Mouse (Mus musculus) Patski (cell line): ENCODE results near the gene Rptor. TPM values are rescaled to one million over a fixed set of nuclear protein-coding genes. Genes with fewer than 3 reads are reported as not detected.
A peak's percentile ranks its signal among the peaks of the same experiment; 100 is the strongest.

Experiments used
- ATAC-seq: fragments of 100-300 bp; one replicate; pipeline ENCODE4 v1.8.0; 2021
- CTCF ChIA-PET: fragments of 350-600 bp; sonication (Branson Sonifier 250); formaldehyde crosslinking; loops from one replicate; lab custom pipeline; 2022; ENCODE audit warnings: inconsistent platforms; lab: Charles Lee
- POLR2A ChIA-PET: fragments of 350-600 bp; sonication (Branson Sonifier 250); formaldehyde crosslinking; loops from one replicate; lab custom pipeline; 2022; ENCODE audit warnings: antibody characterized with exemption, inconsistent platforms; lab: Charles Lee
- DNase-seq: peaks from one replicate; pipeline ENCODE4 v3.0.0-alpha.2; 2011; ENCODE audit warnings: low read depth, low spot score
- H3K27me3 ChIP-seq: fragments of 371-371 bp; one replicate; pipeline ENCODE4 v1.5.1; 2021
- CTCF ChIP-seq: fragments of 100-300 bp; IDR thresholded peaks from one replicate; pipeline ENCODE4 v1.5.1; 2021
- in situ Hi-C: fragments of 300-500 bp; cut with MboI; formaldehyde crosslinking; loops from 3 replicates; pipeline ENCODE4 v1.11.1; 2018; ENCODE audit warnings: low pct_unique_long_range_greater_than_20kb, mixed read lengths
- polyA plus RNA-seq: library from polyadenylated mRNA; unstranded; gene quantifications from one replicate; pipeline ENCODE4 v1.2.3, GENCODE M21; 2021

The Rptor gene
- polyA plus RNA-seq, 1 experiment from 2014 or later = 27.9 TPM

DNA sequence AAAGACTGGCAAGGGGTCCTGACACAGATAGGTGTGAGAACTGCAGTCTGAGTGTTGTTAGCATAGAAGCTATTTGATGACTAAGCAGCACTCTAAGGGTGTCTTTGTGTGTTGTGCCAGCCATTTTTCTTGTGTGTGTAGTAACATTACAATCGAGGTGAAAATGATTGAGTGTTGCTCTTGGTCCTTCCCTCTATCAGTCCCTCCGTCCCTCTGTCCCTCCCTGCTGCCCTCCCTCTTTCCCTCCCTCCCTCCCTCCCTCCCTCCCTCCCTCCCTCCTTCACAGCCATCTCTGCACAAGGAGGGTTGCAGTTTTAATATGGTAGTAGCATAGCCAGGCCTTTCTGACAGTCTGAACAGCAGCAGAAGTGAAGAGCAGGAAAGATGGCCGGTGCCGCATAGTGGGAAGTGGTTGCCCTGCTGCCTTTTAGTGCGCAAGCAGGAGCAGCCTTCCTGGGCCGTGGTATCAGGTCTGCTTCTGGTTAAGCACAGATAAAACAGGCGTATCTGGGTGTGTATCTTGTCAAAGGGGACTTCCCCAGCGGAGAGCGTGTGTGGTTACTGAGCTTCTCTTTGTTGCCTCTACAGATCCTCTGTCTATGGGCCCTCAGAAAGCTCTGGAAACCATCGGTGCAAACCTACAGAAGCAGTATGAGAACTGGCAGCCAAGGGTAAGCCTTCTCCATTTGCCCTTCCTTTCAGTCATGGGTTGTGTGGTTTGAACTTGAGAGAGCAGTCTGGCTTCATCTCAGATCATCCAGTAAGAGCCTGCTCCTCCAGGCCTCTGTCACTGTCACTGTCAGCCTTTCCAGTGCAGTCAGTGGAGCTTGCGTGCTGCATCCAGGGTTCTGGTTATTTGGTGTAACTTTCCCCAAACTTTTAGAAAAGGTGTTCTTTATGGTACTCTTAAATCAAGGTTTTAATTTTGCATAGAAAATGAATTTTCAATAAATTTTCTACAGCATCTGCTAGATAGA is 68.3 kb downstream of the Rptor start:
- POLR2A ChIA-PET = no interaction called here

DNA sequence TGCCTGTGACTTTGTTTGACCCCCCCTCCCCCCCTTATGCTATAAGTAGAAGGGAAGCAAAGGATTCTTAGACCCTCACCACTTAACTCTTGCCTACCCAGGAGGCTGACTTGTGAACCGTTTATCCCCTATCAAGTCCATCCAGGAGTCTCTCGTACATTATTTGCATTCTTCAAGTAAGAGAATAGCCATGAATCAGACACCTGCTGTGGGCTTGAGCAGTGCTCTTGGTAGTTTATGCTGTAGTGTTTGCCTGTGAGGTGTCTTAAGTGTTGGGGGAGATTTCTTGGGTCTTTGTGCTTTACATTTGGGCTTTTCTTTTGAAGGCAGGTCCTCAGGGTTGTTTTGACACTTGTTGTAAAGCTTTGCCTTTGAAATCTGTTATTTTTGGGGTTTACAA is 69.3 kb downstream of the Rptor start:
- DNase-seq = no peak
- ChIA-PET POLR2A (no interaction called here), CTCF (no interaction called here)
- no peak for TF ChIP-seq CTCF
- H3K27me3 ChIP-seq = no peaks in the 10 kb centered on the region
- ATAC-seq = no peak
- in situ Hi-C loops = no loop called here

More for the DNA sequence above, 68.3 kb downstream of the Rptor start:
- TF ChIP-seq CTCF = no peak
- H3K27me3 ChIP-seq = no peaks in the 10 kb centered on the region
- in situ Hi-C loops = no loop called here
- no peak for ATAC-seq
- no peak for DNase-seq
- CTCF ChIA-PET = no interaction called here

DNA sequence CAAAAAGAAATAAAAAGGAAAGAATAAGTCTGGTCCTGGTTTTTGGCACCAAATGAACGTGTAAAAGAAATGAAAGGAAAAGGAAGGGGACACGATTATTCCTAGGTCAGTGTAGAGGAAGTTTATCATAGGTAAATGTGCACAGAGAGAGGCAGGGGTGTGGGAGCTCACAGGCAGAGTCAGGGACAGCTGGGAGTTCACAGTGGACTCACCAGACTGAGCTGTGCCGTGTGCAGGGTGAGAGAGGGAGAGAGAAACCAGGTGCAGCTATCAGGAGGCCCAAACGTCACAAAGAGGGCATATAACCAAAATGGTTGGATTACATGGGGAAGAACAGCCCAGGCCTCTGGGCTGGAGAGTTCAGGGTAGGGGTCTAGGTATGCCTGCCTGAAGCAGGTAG is 70.1 kb downstream of the Rptor start:
- no peaks in the 10 kb centered on the region for H3K27me3 ChIP-seq
- in situ Hi-C loops = no loop called here
- no peak for ATAC-seq
- no peak for DNase-seq
- no peak for TF ChIP-seq CTCF
- ChIA-PET POLR2A (no interaction called here), CTCF (no interaction called here)

DNA sequence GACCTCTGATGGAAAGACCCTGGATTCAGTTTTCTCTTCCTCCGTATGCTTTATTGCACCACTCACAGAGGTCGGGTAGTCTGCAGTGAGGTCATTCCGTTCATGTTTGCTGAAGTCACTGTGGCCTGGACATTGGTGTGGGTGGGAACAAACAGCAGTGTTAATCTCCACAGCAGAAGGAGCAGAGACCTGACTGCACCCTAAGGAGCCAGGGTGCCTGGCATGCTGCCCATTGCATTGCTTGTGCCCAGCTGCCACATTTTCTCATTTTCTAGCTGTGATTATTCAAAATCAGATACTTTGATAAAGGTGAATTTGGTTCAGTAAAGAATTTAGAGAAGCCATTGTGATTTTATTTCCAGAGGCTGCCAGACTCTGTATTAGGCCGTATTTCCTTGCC is 72.1 kb downstream of the Rptor start:
- no peaks in the 10 kb centered on the region for H3K27me3 ChIP-seq
- DNase-seq (no peak), ATAC-seq (no peak)
- in situ Hi-C loops = no loop called here
- no peak for TF ChIP-seq CTCF
- POLR2A ChIA-PET = interaction anchor here (0.6 to 1.0 kb wide), 2 partner anchors 23 to 89 kb away, joined by 3 read pairs; no protein-coding TSS in a partner anchor
- CTCF ChIA-PET = interaction anchor here (0.9 to 1.3 kb wide), 2 partner anchors 21 to 25 kb away, joined by 3 to 4 read pairs; no protein-coding TSS in a partner anchor

DNA sequence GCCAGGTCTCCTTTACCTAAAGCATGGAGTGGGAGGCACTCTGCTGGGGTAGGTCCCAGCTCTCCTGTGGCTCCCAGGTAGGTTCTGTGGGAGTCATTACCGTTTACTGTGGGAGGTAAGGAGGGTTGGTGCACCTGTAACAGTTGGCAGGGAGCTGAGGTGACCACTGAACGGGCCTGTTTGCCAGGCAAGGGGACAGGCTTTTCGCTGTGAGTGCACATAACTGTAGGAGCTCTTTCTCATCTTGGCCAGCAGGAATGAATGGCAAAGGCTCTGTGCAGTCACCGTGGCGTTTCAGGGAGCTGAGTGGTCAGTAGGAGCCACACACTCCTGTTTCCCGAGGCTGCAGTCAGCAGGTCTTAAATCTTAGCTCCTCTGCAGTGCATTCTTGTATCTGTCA is 72.8 kb downstream of the Rptor start:
- DNase-seq = no peak
- TF ChIP-seq CTCF = no peak
- peak; percentile 40 for ATAC-seq
- in situ Hi-C loops = no loop called here
- no peaks in the 10 kb centered on the region for H3K27me3 ChIP-seq
- CTCF ChIA-PET = interaction anchor here (0.9 to 1.9 kb wide), 7 partner anchors 8 to 73 kb away, joined by 3 to 5 read pairs (median 3); partner anchors contain the start of gene Rptor
- POLR2A ChIA-PET = interaction anchor here (0.6 to 0.8 kb wide), 2 partner anchors 88 to 123 kb away, joined by 3 read pairs; no protein-coding TSS in a partner anchor

DNA sequence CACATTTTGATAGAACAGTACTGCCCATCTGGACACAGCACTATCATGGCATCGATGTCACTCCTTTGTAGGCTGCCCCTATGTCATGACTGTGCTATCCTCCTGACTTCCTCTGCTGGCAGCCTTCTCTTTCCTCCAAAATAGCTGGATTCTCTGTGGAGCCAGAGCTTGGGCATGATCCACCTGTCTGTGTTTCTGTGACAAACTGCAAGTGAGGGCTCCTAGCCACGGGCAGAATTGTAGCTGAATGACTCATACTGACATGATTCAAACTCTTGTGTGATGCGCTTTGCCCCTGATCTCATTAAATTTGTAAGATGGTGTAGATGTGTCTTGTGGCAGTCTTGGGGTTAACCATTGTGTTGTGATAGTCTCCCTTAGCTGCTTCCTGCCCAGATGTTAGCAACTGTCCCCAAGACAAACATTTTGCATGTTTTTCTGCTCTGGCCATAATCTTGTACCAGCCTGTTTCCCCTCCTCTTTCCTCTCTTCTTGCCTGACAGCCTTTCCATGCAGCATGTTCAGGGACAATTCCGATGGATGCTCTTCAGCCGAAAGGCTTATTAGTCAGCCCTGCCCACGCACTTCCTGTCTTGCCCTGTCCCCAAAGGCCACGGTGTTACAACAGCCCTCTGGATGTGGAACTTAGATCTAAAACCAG is 74.2 kb downstream of the Rptor start:
- no peak for TF ChIP-seq CTCF
- H3K27me3 ChIP-seq = no peaks in the 10 kb centered on the region
- POLR2A ChIA-PET = interaction anchor here (0.8 to 1.5 kb wide), 2 partner anchors 9 to 14 kb away, joined by 3 read pairs; no protein-coding TSS in a partner anchor
- in situ Hi-C loops = no loop called here
- CTCF ChIA-PET = interaction anchor here (0.7 to 1.9 kb wide), 4 partner anchors 9 to 63 kb away, joined by 3 to 5 read pairs (median 3); no protein-coding TSS in a partner anchor
- peak; percentile 58 for ATAC-seq
- DNase-seq = peak; percentile 53

DNA sequence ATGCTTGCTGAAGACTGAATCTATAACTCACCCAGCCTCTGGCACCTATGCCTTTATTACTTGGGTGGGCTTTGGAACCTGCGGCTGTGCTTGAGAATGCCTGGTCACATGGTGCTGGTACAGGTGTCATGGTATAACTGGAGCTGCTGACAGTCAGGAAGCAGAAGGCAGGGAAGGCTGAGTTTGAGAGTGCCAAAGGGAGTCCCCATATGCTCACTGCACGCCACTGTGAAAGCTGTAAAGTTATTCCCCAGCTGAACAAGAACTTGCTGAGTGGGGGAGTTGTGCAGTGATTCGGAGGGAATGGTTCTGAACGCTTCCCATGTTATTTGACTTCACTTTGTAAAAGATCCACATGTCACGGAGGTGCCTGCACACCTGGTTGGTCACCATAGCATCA is 75.7 kb downstream of the Rptor start:
- in situ Hi-C loops = no loop called here
- no peak for TF ChIP-seq CTCF
- no peak for DNase-seq
- ATAC-seq = no peak
- POLR2A ChIA-PET = interaction anchor here (1.5 kb wide), 1 partner anchor 12 kb away, joined by 3 read pairs; no protein-coding TSS in a partner anchor
- CTCF ChIA-PET = interaction anchor here (0.9 kb wide), 1 partner anchor 16 kb away, joined by 3 read pairs; no protein-coding TSS in a partner anchor
- no peaks in the 10 kb centered on the region for H3K27me3 ChIP-seq

DNA sequence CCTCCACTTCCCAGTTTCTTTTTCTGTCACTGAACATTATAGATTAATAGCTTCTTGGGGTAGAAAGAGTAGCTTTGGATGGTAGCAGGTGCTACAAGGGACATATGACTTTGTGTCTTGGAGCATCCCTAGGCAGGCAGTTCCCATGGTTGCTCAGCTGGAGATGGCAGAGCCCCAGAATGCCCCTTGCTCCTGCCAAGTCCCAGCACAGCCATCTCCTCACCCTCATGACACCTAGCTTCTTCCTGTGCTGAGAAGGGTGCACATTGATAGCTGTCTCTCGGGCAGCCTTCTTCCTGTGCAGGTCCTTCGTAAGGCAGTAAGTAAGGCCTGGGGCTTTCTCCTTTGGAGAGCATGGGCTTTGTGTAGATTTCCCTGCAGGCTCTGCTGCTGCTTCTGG is 78.0 kb downstream of the Rptor start:
- ChIA-PET CTCF (interaction anchor here (0.7 to 2.3 kb wide), 2 partner anchors 45 to 65 kb away, joined by 3 to 5 read pairs; no protein-coding TSS in a partner anchor), POLR2A (no interaction called here)
- no peaks in the 10 kb centered on the region for H3K27me3 ChIP-seq
- no peak for TF ChIP-seq CTCF
- in situ Hi-C loops = no loop called here
- ATAC-seq (no peak), DNase-seq (no peak)

DNA sequence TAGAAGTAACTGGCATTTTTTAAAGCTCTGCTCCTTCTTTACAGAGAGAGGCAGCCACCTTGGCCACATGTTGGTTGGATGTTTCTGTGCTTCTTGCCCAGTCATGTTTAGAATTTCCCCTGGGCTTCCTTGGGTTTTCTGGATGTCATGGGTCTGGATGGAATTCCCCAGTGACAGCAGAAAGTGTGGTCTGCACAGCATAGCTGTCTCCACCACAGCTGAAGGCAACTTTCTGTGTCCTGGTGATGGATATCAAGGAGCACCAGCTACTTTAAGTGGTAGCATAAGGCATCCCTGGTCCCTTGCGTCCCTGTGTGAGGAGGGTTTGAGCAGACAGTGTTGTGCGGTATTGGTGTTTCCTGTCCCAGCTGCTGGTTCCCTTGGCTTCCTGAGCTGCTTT is 79.6 kb downstream of the Rptor start:
- no peaks in the 10 kb centered on the region for H3K27me3 ChIP-seq
- ChIA-PET POLR2A (interaction anchor here (0.8 kb wide), 1 partner anchor 29 kb away, joined by 3 read pairs; no protein-coding TSS in a partner anchor), CTCF (interaction anchor here (2.3 kb wide), 1 partner anchor 47 kb away, joined by 5 read pairs; no protein-coding TSS in a partner anchor)
- TF ChIP-seq CTCF = no peak
- in situ Hi-C loops = no loop called here
- ATAC-seq = no peak
- no peak for DNase-seq

DNA sequence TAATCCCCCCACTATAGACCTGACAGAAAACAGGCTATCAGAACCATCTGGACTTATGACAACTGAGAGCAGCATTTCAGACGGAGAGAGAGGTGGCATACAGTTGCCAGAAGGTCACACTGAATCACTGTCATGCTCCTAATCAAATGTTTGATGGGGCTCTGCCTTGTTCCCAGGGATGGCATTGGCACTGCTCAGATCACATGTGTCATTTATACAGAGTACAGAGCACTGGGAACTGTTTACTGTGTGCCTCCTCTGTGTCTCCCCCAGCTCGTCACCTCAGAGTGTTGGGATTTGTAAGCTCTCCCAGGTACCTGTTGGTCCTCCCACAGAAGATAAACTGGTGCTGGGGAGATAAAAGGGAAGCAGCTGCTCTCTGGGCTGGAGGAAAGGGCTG is 81.1 kb downstream of the Rptor start:
- no peak for DNase-seq
- in situ Hi-C loops = no loop called here
- CTCF ChIA-PET = no interaction called here

More for the DNA sequence above, 81.1 kb downstream of the Rptor start:
- TF ChIP-seq CTCF = no peak
- POLR2A ChIA-PET = interaction anchor here (1.3 kb wide), 1 partner anchor 10 kb away, joined by 3 read pairs; no protein-coding TSS in a partner anchor
- no peak for ATAC-seq
- H3K27me3 ChIP-seq = no peaks in the 10 kb centered on the region
